Mouse (Mus musculus) 3T3-L1 (cell line): ENCODE results near the gene Gm28372.
A peak's percentile ranks its signal among the peaks of the same experiment; 100 is the strongest.

Source experiments
- DNase-seq: peaks from one replicate; pipeline ENCODE4 v3.0.0-alpha.2; 2015; ENCODE audit warnings: low read depth, low spot score

Gene Gm28372

GRCm38 (mm10) chr2:130451086-130451726 is 46.2 kb downstream of the Gm28372 start:
- peak; percentile 43 for DNase-seq

GRCm38 (mm10) chr2:130451727-130452090 is 46.7 kb downstream of the Gm28372 start:
- no peak for DNase-seq

GRCm38 (mm10) chr2:130452266-130452665 is 47.2 kb downstream of the Gm28372 start:
- no peak for DNase-seq

GRCm38 (mm10) chr2:130453421-130453820 is 48.4 kb downstream of the Gm28372 start:
- DNase-seq: no peak

GRCm38 (mm10) chr2:130454748-130455370 is 49.8 kb downstream of the Gm28372 start:
- peak; percentile 46 for DNase-seq
